Mouse (Mus musculus): ENCODE data around the gene Plcd3. TPM values are rescaled to one million over a fixed set of nuclear protein-coding genes. Genes with fewer than 3 reads are reported as not detected.

Gene Plcd3
- polyA plus RNA-seq, 1 experiment, result 4.7 TPM

GRCm38 (mm10) chr11:103141944-103142255 is 40.4 kb upstream of the Plcd3 start:
- Histone ChIP-seq H3K4me1 (ENCODE audit: control insufficient read depth, insufficient read depth, insufficient read length) (peaks cover 6% of the 10 kb centered on the region; the same call in 1 of the 2 replicates), H3K4me3 (ENCODE audit: extremely low read depth, insufficient read depth, insufficient read length) (no peak overlapping the region), H3K27me3 (ENCODE audit: control insufficient read depth, insufficient read depth, low read length) (no peaks in the 10 kb centered on the region), H3K36me3 (ENCODE audit: control insufficient read depth, insufficient read depth, low read length) (no peaks in the 10 kb centered on the region), H3K27ac (ENCODE audit: insufficient read depth, low read length) (peak overlapping the region; percentile 34)
- TF ChIP-seq POLR2A (IDR thresholded peaks at IDR 0.05; ENCODE audit: low read depth, low read length) (no peak), CTCF (IDR thresholded peaks at IDR 0.05; ENCODE audit: extremely low read depth, insufficient read depth, insufficient read length, insufficient replicate concordance) (no peak)
- DNase-seq (ENCODE audit: low read depth in 1 of 2, low spot score in 2 of 2), result no peak
- 50% methylated on average over 1 of the region's 1 CpGs for WGBS

GRCm38 (mm10) chr11:103141101-103141943 is 39.9 kb upstream of the Plcd3 start:
- Histone ChIP-seq H3K4me3 (ENCODE audit: extremely low read depth, insufficient read depth, insufficient read length) (no peak overlapping the region), H3K27me3 (ENCODE audit: control insufficient read depth, insufficient read depth, low read length) (no peaks in the 10 kb centered on the region), H3K36me3 (ENCODE audit: control insufficient read depth, insufficient read depth, low read length) (no peaks in the 10 kb centered on the region), H3K4me1 (ENCODE audit: control insufficient read depth, insufficient read depth, insufficient read length) (peaks cover 6% of the 10 kb centered on the region; the same call in 1 of the 2 replicates), H3K27ac (ENCODE audit: insufficient read depth, low read length) (peak overlapping the region; percentile 45)
- TF ChIP-seq POLR2A (IDR thresholded peaks at IDR 0.05; ENCODE audit: low read depth, low read length), result no peak
- TF ChIP-seq CTCF (IDR thresholded peaks at IDR 0.05; ENCODE audit: extremely low read depth, insufficient read depth, insufficient read length, insufficient replicate concordance), result no peak
- no peak for DNase-seq (ENCODE audit: low read depth in 1 of 2, low spot score in 2 of 2)
- 71% methylated on average over 11 of the region's 11 CpGs for WGBS

GRCm38 (mm10) chr11:103140763-103141100 is 39.3 kb upstream of the Plcd3 start:
- TF ChIP-seq CTCF (IDR thresholded peaks at IDR 0.05; ENCODE audit: extremely low read depth, insufficient read depth, insufficient read length, insufficient replicate concordance) (no peak), POLR2A (IDR thresholded peaks at IDR 0.05; ENCODE audit: low read depth, low read length) (no peak)
- H3K4me3 ChIP-seq (ENCODE audit: extremely low read depth, insufficient read depth, insufficient read length), result no peak overlapping the region
- 81% methylated on average over 6 of the region's 6 CpGs for WGBS
- H3K4me1 ChIP-seq (ENCODE audit: control insufficient read depth, insufficient read depth, insufficient read length), result peaks cover 6% of the 10 kb centered on the region; the same call in 1 of the 2 replicates
- DNase-seq (ENCODE audit: low read depth in 1 of 2, low spot score in 2 of 2), result no peak
- H3K27me3 ChIP-seq (ENCODE audit: control insufficient read depth, insufficient read depth, low read length), result no peaks in the 10 kb centered on the region
- H3K36me3 ChIP-seq (ENCODE audit: control insufficient read depth, insufficient read depth, low read length), result no peaks in the 10 kb centered on the region
- 0 out of 2 replicates have a peak overlapping the region, but pooled peaks have one; percentile 45 for H3K27ac ChIP-seq (ENCODE audit: insufficient read depth, low read length)

GRCm38 (mm10) chr11:103139951-103140762 is 38.7 kb upstream of the Plcd3 start:
- H3K4me3 ChIP-seq (ENCODE audit: extremely low read depth, insufficient read depth, insufficient read length), result no peak overlapping the region
- DNase-seq (ENCODE audit: low read depth in 1 of 2, low spot score in 2 of 2), result no peak
- WGBS, result 93% methylated on average over 14 of the region's 14 CpGs
- no peak for TF ChIP-seq POLR2A (IDR thresholded peaks at IDR 0.05; ENCODE audit: low read depth, low read length)
- TF ChIP-seq CTCF (IDR thresholded peaks at IDR 0.05; ENCODE audit: extremely low read depth, insufficient read depth, insufficient read length, insufficient replicate concordance), result no peak
- H3K27me3 ChIP-seq (ENCODE audit: control insufficient read depth, insufficient read depth, low read length), result no peaks in the 10 kb centered on the region
- H3K4me1 ChIP-seq (ENCODE audit: control insufficient read depth, insufficient read depth, insufficient read length), result peaks cover 6% of the 10 kb centered on the region; the same call in 1 of the 2 replicates
- no peaks in the 10 kb centered on the region for H3K36me3 ChIP-seq (ENCODE audit: control insufficient read depth, insufficient read depth, low read length)
- H3K27ac ChIP-seq (ENCODE audit: insufficient read depth, low read length), result no peak overlapping the region

- Histone ChIP-seq H3K27me3 (ENCODE audit: control insufficient read depth, insufficient read depth, low read length) (no peaks in the 10 kb centered on the region), H3K4me1 (ENCODE audit: control insufficient read depth, insufficient read depth, insufficient read length) (peaks cover 4% of the 10 kb centered on the region), H3K36me3 (ENCODE audit: control insufficient read depth, insufficient read depth, low read length) (no peaks in the 10 kb centered on the region), H3K4me3 (ENCODE audit: extremely low read depth, insufficient read depth, insufficient read length) (no peak overlapping the region), H3K27ac (ENCODE audit: insufficient read depth, low read length) (no peak overlapping the region)
- no peak for DNase-seq (ENCODE audit: low read depth in 1 of 2, low spot score in 2 of 2)
- WGBS, result 61% methylated on average over 8 of the region's 8 CpGs
- TF ChIP-seq CTCF (IDR thresholded peaks at IDR 0.05; ENCODE audit: extremely low read depth, insufficient read depth, insufficient read length, insufficient replicate concordance) (no peak), POLR2A (IDR thresholded peaks at IDR 0.05; ENCODE audit: low read depth, low read length) (no peak)
These were observed 34.6 kb upstream of the Plcd3 start for GRCm38 (mm10) chr11:103136039-103136577.

- TF ChIP-seq CTCF (IDR thresholded peaks at IDR 0.05; ENCODE audit: extremely low read depth, insufficient read depth, insufficient read length, insufficient replicate concordance) (no peak), POLR2A (IDR thresholded peaks at IDR 0.05; ENCODE audit: low read depth, low read length) (no peak)
- no peaks in the 10 kb centered on the region for H3K27me3 ChIP-seq (ENCODE audit: control insufficient read depth, insufficient read depth, low read length)
- no peak overlapping the region for H3K4me3 ChIP-seq (ENCODE audit: extremely low read depth, insufficient read depth, insufficient read length)
- WGBS, result 64% methylated on average over 3 of the region's 3 CpGs
- H3K4me1 ChIP-seq (ENCODE audit: control insufficient read depth, insufficient read depth, insufficient read length), result peaks cover 4% of the 10 kb centered on the region
- no peaks in the 10 kb centered on the region for H3K36me3 ChIP-seq (ENCODE audit: control insufficient read depth, insufficient read depth, low read length)
- DNase-seq (ENCODE audit: low read depth in 1 of 2, low spot score in 2 of 2), result no peak
- H3K27ac ChIP-seq (ENCODE audit: insufficient read depth, low read length), result no peak overlapping the region
These were observed 32.8 kb upstream of the Plcd3 start for GRCm38 (mm10) chr11:103134221-103134620.
